Mouse (Mus musculus): Measurements from ENCODE around the gene Olfr1535. TPM values are rescaled to one million over a fixed set of nuclear protein-coding genes. Genes with fewer than 3 reads are reported as not detected.

Olfr1535 gene
- total and polyA plus RNA-seq, 3 experiments = not detected

DNA sequence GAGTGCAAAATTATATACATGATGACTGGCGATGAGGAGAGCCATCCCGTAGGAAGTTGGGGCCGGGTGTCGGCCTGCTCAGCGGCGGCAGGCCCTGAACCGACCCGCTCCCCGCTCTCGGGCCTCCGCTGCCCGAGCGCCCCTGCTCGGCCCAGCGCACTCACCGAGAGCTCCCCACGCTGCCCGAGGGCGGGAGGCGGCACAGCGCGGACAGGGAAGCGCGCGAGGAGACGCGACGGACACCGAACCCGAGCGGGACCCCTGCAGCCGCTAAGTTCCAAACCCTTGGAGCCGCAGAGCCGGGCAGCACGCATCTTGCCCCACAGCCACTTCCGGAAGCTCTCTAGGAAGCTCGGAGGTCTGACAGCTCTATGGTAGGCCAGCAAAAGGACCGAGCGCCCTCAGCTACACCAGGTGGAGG lies 28.9 kb downstream of the Olfr1535 start, which contains the start of gene Zkscan8:
Gene Zkscan8, minus strand, starts transcription at position 340 of the 421 bp plus-strand sequence.
- peaks cover 7% of the 10 kb centered on the region for H3K36me3 ChIP-seq (ENCODE audit: control insufficient read depth, insufficient read depth, low read length)
- TF ChIP-seq EP300 (IDR thresholded peaks at IDR 0.05; ENCODE audit: insufficient read depth, low read depth, low read length) = no peak
- TF ChIP-seq POLR2A (IDR thresholded peaks at IDR 0.05; ENCODE audit: insufficient read depth, low read depth, low read length) = peak; percentile 47; the same call in 1 of the 2 replicates
- peak; percentile 28; the same call in 1 of the 2 replicates for TF ChIP-seq CTCF (IDR thresholded peaks at IDR 0.05)
- peak within 1 kb of the TSS; percentile 77 for H3K4me3 ChIP-seq
- H3K9ac ChIP-seq (ENCODE audit: low read depth, low read length) = peak within 1 kb of the TSS; percentile 100
- DNase-seq = peak; percentile 92 to 94
- H3K79me2 ChIP-seq (replicated peaks; ENCODE audit: control insufficient read depth, insufficient read depth, low read length) = peaks cover 2% of the 10 kb centered on the region; the same call in 1 of the 2 replicates
- H3K27me3 ChIP-seq (ENCODE audit: control insufficient read depth, insufficient read depth, low read length) = no peaks in the 10 kb centered on the region
- H3K4me1 ChIP-seq (ENCODE audit: control insufficient read depth, insufficient read depth, low read length) = peaks cover 2% of the 10 kb centered on the region
- peak within 1 kb of the TSS; percentile 94 for H3K27ac ChIP-seq
- intact Hi-C loops (cut with DNase I) = loop anchor here (1.0 to 5.0 kb wide), 5 partner anchors 24 to 168 kb away; partner anchors contain the start of genes Gm10065, Zkscan3, Zkscan4 and Zscan12
- WGBS = under 1% methylated on average over 39 of the region's 39 CpGs

DNA sequence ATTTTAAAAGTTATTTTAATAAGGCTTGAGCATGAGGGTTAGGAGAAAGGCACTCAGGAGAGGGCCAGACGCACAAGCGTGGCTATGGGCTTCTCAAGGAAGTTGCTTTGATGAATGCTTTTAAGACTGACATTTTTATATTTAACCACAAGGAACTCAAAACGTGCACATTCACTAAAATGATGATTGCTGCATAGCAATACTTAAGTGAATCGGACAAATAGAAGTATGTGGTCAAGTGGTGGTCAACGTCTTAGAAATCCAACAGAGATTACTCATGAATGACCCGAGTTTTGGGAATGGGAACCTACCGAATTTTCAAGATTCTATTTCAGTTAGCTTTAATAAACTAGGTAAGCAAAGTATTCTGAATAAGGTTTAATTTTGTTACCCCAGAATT lies 29.6 kb downstream of the Olfr1535 start:
- peaks cover 2% of the 10 kb centered on the region; the same call in 1 of the 2 replicates for H3K79me2 ChIP-seq (replicated peaks; ENCODE audit: control insufficient read depth, insufficient read depth, low read length)
- intact Hi-C loops (cut with DNase I) = loop anchor here (2.0 to 5.0 kb wide), 4 partner anchors 23 to 167 kb away; partner anchors contain the start of genes Gm10065, Zkscan4, Zscan12 and Zscan26
- peaks cover 10% of the 10 kb centered on the region for H3K36me3 ChIP-seq (ENCODE audit: control insufficient read depth, insufficient read depth, low read length)
- 47% methylated on average over 7 of the region's 7 CpGs for WGBS
- no peak overlapping the region for H3K9ac ChIP-seq (ENCODE audit: low read depth, low read length)
- DNase-seq = no peak
- TF ChIP-seq EP300 (IDR thresholded peaks at IDR 0.05; ENCODE audit: insufficient read depth, low read depth, low read length) (no peak), POLR2A (IDR thresholded peaks at IDR 0.05; ENCODE audit: insufficient read depth, low read depth, low read length) (no peak), CTCF (IDR thresholded peaks at IDR 0.05) (no peak)
- no peaks in the 10 kb centered on the region for H3K27me3 ChIP-seq (ENCODE audit: control insufficient read depth, insufficient read depth, low read length)
- no peak overlapping the region for H3K27ac ChIP-seq
- H3K4me3 ChIP-seq = peak overlapping the region; percentile 77
- peaks cover 2% of the 10 kb centered on the region for H3K4me1 ChIP-seq (ENCODE audit: control insufficient read depth, insufficient read depth, low read length)

DNA sequence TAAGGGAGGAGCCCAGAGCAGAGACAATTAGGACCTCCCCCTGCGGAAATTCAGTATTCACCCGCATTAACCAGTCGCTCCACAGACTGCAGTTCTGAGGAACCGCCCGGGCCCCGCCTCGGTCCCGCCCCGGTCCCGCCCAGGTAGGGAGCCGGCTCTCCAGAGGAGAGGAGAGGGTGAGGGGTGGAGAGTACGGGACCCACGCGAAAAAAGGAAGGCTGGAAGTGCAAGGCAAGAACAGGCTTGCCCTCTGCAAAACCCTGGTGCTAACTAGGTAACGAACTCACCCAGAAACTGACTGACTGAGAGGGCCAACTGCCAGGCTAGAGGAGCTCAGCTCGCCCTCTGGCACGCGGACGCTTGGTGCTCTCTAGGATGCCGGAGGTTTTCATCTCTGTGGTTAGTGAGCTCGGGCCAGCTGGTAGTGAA lies 53.5 kb downstream of the Olfr1535 start:
- TF ChIP-seq POLR2A (IDR thresholded peaks at IDR 0.05; ENCODE audit: insufficient read depth, low read depth, low read length) (peak; percentile 82), EP300 (IDR thresholded peaks at IDR 0.05; ENCODE audit: insufficient read depth, low read depth, low read length) (peak; percentile 57; the same call in 1 of the 2 replicates), CTCF (IDR thresholded peaks at IDR 0.05) (no peak)
- under 1% methylated on average over 21 of the region's 21 CpGs for WGBS
- H3K4me1 ChIP-seq (ENCODE audit: control insufficient read depth, insufficient read depth, low read length) = no peaks in the 10 kb centered on the region
- H3K79me2 ChIP-seq (replicated peaks; ENCODE audit: control insufficient read depth, insufficient read depth, low read length) = no peaks in the 10 kb centered on the region
- intact Hi-C loops (cut with DNase I) = loop anchor here (1.0 to 2.0 kb wide), 4 partner anchors 25 to 103 kb away; partner anchors contain the start of genes Gm10065, Zkscan3, Zkscan4 and Zkscan8
- H3K36me3 ChIP-seq (ENCODE audit: control insufficient read depth, insufficient read depth, low read length) = no peaks in the 10 kb centered on the region
- no peaks in the 10 kb centered on the region for H3K27me3 ChIP-seq (ENCODE audit: control insufficient read depth, insufficient read depth, low read length)
- DNase-seq = peak; percentile 87 to 88
- H3K9ac ChIP-seq (ENCODE audit: low read depth, low read length) = peak overlapping the region; percentile 62
- H3K4me3 ChIP-seq = peak overlapping the region; percentile 66
- peak overlapping the region; percentile 85 for H3K27ac ChIP-seq

Other genes starting within 250 kb of the Olfr1535 start
Only the 30 nearest of the 31 such genes appear.
- gene Olfr1367, start 213.0 kb downstream of the Olfr1535 start, total RNA-seq (2021) = not detected
- gene Olfr1367, start 213.0 kb downstream of the Olfr1535 start, polyA plus RNA-seq (2012; rRNA removed) = not detected in 2 replicates
- 1 to 10 TPM; 4.8 to 5.1 TPM for gene Zscan12, start 197.1 kb downstream of the Olfr1535 start, total RNA-seq (2021)
- 1.3 and 2.5 TPM in 2 replicates for gene Zscan12, start 197.1 kb downstream of the Olfr1535 start, polyA plus RNA-seq (2012; rRNA removed)
- gene Zkscan3, start 157.1 kb downstream of the Olfr1535 start, total RNA-seq (2021) = 10 to 100 TPM; 23.2 to 27.7 TPM
- 18.7 and 35.6 TPM in 2 replicates for gene Zkscan3, start 157.1 kb downstream of the Olfr1535 start, polyA plus RNA-seq (2012; rRNA removed)
- gene Pgbd1, start 118.8 kb downstream of the Olfr1535 start, total RNA-seq (2021) = under 1 TPM; 0.41 to 0.50 TPM
- gene Pgbd1, start 118.8 kb downstream of the Olfr1535 start, polyA plus RNA-seq (2012; rRNA removed) = 0.43 and 0.59 TPM in 2 replicates
- gene Zscan26, start 106.2 kb downstream of the Olfr1535 start, total RNA-seq (2021) = 10 to 100 TPM; 21.8 TPM
- 14.8 and 25.6 TPM in 2 replicates for gene Zscan26, start 106.2 kb downstream of the Olfr1535 start, polyA plus RNA-seq (2012; rRNA removed)
- gene Nkapl, start 91.4 kb downstream of the Olfr1535 start, total RNA-seq (2021) = under 1 TPM; 0.34 to 0.99 TPM
- gene Nkapl, start 91.4 kb downstream of the Olfr1535 start, polyA plus RNA-seq (2012; rRNA removed) = 0.18 TPM in 1 of 2 replicates, not detected in the other
- 1 to 10 TPM in 1 of 2 experiments, under 1 TPM in 1; 0.77 to 1.1 TPM for gene Zkscan4, start 81.0 kb downstream of the Olfr1535 start, total RNA-seq (2021)
- gene Zkscan4, start 81.0 kb downstream of the Olfr1535 start, polyA plus RNA-seq (2012; rRNA removed) = 0.47 and 0.94 TPM in 2 replicates
- not detected for gene Gm10065, start 80.5 kb downstream of the Olfr1535 start, total RNA-seq (2021)
- not detected in 2 replicates for gene Gm10065, start 80.5 kb downstream of the Olfr1535 start, polyA plus RNA-seq (2012; rRNA removed)
- gene AK157302, start 64.7 kb downstream of the Olfr1535 start, total RNA-seq (2021) = 10 to 100 TPM; 25.4 to 27.3 TPM
- 0.82 and 2.0 TPM in 2 replicates for gene AK157302, start 64.7 kb downstream of the Olfr1535 start, polyA plus RNA-seq (2012; rRNA removed)
- 100 to 1,000 TPM; 241 to 252 TPM for gene Gm11273, start 58.5 kb downstream of the Olfr1535 start, total RNA-seq (2021)
- gene Gm11273, start 58.5 kb downstream of the Olfr1535 start, polyA plus RNA-seq (2012; rRNA removed) = 65.2 and 74.9 TPM in 2 replicates
- 10 to 100 TPM in 1 of 2 experiments, 1 to 10 TPM in 1; 9.1 to 12.3 TPM for gene Zkscan8, start 28.8 kb downstream of the Olfr1535 start, total RNA-seq (2021)
- gene Zkscan8, start 28.8 kb downstream of the Olfr1535 start, polyA plus RNA-seq (2012; rRNA removed) = 2.8 and 6.3 TPM in 2 replicates
- gene Olfr1366, start 17.1 kb downstream of the Olfr1535 start, total RNA-seq (2021) = not detected
- not detected in 2 replicates for gene Olfr1366, start 17.1 kb downstream of the Olfr1535 start, polyA plus RNA-seq (2012; rRNA removed)
- gene Olfr1364, start 21.9 kb upstream of the Olfr1535 start, total RNA-seq (2021) = not detected
- not detected in 2 replicates for gene Olfr1364, start 21.9 kb upstream of the Olfr1535 start, polyA plus RNA-seq (2012; rRNA removed)
- not detected for gene Olfr1362, start 54.1 kb upstream of the Olfr1535 start, total RNA-seq (2021)
- not detected in 2 replicates for gene Olfr1362, start 54.1 kb upstream of the Olfr1535 start, polyA plus RNA-seq (2012; rRNA removed)
- gene Olfr11, start 82.6 kb upstream of the Olfr1535 start, total RNA-seq (2021) = not detected
- gene Olfr11, start 82.6 kb upstream of the Olfr1535 start, polyA plus RNA-seq (2012; rRNA removed) = not detected in 2 replicates
- gene Olfr1361, start 103.5 kb upstream of the Olfr1535 start, total RNA-seq (2021) = not detected
- not detected in 2 replicates for gene Olfr1361, start 103.5 kb upstream of the Olfr1535 start, polyA plus RNA-seq (2012; rRNA removed)
- gene Olfr1360, start 117.5 kb upstream of the Olfr1535 start, total RNA-seq (2021) = not detected
- not detected in 2 replicates for gene Olfr1360, start 117.5 kb upstream of the Olfr1535 start, polyA plus RNA-seq (2012; rRNA removed)
- gene Olfr1359, start 138.2 kb upstream of the Olfr1535 start, total RNA-seq (2021) = not detected
- not detected in 2 replicates for gene Olfr1359, start 138.2 kb upstream of the Olfr1535 start, polyA plus RNA-seq (2012; rRNA removed)
- gene Hist1h2bl, start 156.2 kb upstream of the Olfr1535 start, total RNA-seq (2021) = 10 to 100 TPM; 10.5 to 12.9 TPM
- gene Hist1h2bl, start 156.2 kb upstream of the Olfr1535 start, polyA plus RNA-seq (2012; rRNA removed) = not detected in 2 replicates
- 1 to 10 TPM; 3.5 to 9.1 TPM for gene Hist1h2ai, start 156.5 kb upstream of the Olfr1535 start, total RNA-seq (2021)
- gene Hist1h2ai, start 156.5 kb upstream of the Olfr1535 start, polyA plus RNA-seq (2012; rRNA removed) = 1.6 TPM in 1 of 2 replicates, not detected in the other
- 1 to 10 TPM; 5.5 to 9.1 TPM for gene Hist1h3h, start 157.8 kb upstream of the Olfr1535 start, total RNA-seq (2021)
- not detected in 2 replicates for gene Hist1h3h, start 157.8 kb upstream of the Olfr1535 start, polyA plus RNA-seq (2012; rRNA removed)
- gene Hist1h2bm, start 162.2 kb upstream of the Olfr1535 start, total RNA-seq (2021) = 1 to 10 TPM in 1 of 2 experiments, under 1 TPM in 1; 0.78 to 2.8 TPM
- gene Hist1h2bm, start 162.2 kb upstream of the Olfr1535 start, polyA plus RNA-seq (2012; rRNA removed) = 0.27 TPM in 1 of 2 replicates, not detected in the other
- gene Hist1h4j, start 175.2 kb upstream of the Olfr1535 start, total RNA-seq (2021) = 1 to 10 TPM; 1.8 to 3.2 TPM
- gene Hist1h4j, start 175.2 kb upstream of the Olfr1535 start, polyA plus RNA-seq (2012; rRNA removed) = 0.73 TPM in 1 of 2 replicates, not detected in the other
- 10 to 100 TPM; 24.6 to 31.5 TPM for gene Hist1h4k, start 190.6 kb upstream of the Olfr1535 start, total RNA-seq (2021)
- gene Hist1h4k, start 190.6 kb upstream of the Olfr1535 start, polyA plus RNA-seq (2012; rRNA removed) = 4.9 TPM in 1 of 2 replicates, not detected in the other
- gene Hist1h2ak, start 193.9 kb upstream of the Olfr1535 start, total RNA-seq (2021) = 1 to 10 TPM; 1.3 to 4.2 TPM
- 0.62 TPM in 1 of 2 replicates, not detected in the other for gene Hist1h2ak, start 193.9 kb upstream of the Olfr1535 start, polyA plus RNA-seq (2012; rRNA removed)
- gene Hist1h2bn, start 194.2 kb upstream of the Olfr1535 start, total RNA-seq (2021) = 1 to 10 TPM; 2.6 to 6.9 TPM
- 1.6 and 1.9 TPM in 2 replicates for gene Hist1h2bn, start 194.2 kb upstream of the Olfr1535 start, polyA plus RNA-seq (2012; rRNA removed)
- gene Hist1h1b, start 220.7 kb upstream of the Olfr1535 start, total RNA-seq (2021) = 1 to 10 TPM; 2.3 to 2.5 TPM
- gene Hist1h1b, start 220.7 kb upstream of the Olfr1535 start, polyA plus RNA-seq (2012; rRNA removed) = not detected in 2 replicates
- 10 to 100 TPM in 1 of 2 experiments, 1 to 10 TPM in 1; 9.1 to 13.1 TPM for gene Hist1h3i, start 223.5 kb upstream of the Olfr1535 start, total RNA-seq (2021)
- gene Hist1h3i, start 223.5 kb upstream of the Olfr1535 start, polyA plus RNA-seq (2012; rRNA removed) = 1.1 and 1.7 TPM in 2 replicates
- not detected for gene Hist1h2an, start 227.3 kb upstream of the Olfr1535 start, total RNA-seq (2021)
- not detected in 2 replicates for gene Hist1h2an, start 227.3 kb upstream of the Olfr1535 start, polyA plus RNA-seq (2012; rRNA removed)
- gene Hist1h2bp, start 227.6 kb upstream of the Olfr1535 start, total RNA-seq (2021) = 1 to 10 TPM; 1.9 to 2.3 TPM
- gene Hist1h2bp, start 227.6 kb upstream of the Olfr1535 start, polyA plus RNA-seq (2012; rRNA removed) = not detected in 2 replicates